Mouse (Mus musculus): Measurements from ENCODE around the gene Abca13. TPM values are rescaled to one million over a fixed set of nuclear protein-coding genes. Genes with fewer than 3 reads are reported as not detected.
"Not testable (repeated sequence)": the region's sequence is repeated elsewhere in the genome, so short reads cannot be mapped to it uniquely, and the experiment has no call there.

Abca13 gene
- polyA plus RNA-seq, 1 experiment = 0.04 TPM

- Histone ChIP-seq H3K27me3 (ENCODE audit: control insufficient read depth, insufficient read depth, low read length) (no peaks in the 10 kb centered on the region), H3K4me3 (ENCODE audit: control insufficient read depth, low read depth, low read length) (no peak overlapping the region), H3K36me3 (ENCODE audit: control insufficient read depth, insufficient read depth, low read length) (no peaks in the 10 kb centered on the region), H3K4me1 (ENCODE audit: control insufficient read depth, insufficient read depth, low read length) (no peaks in the 10 kb centered on the region), H3K27ac (ENCODE audit: control insufficient read depth, insufficient read depth, low read depth, low read length) (no peak overlapping the region)
- TF ChIP-seq POLR2A (IDR thresholded peaks at IDR 0.05; ENCODE audit: control insufficient read depth, low read depth, low read length) = no peak
- no peak for TF ChIP-seq CTCF (IDR thresholded peaks at IDR 0.05; ENCODE audit: control insufficient read depth, insufficient read depth, insufficient replicate concordance, low read depth, low read length)
These were observed 248.0 kb downstream of the Abca13 start for GRCm38 (mm10) chr11:9439781-9440180.

GRCm38 (mm10) chr11:9441192-9441591 is 249.4 kb downstream of the Abca13 start:
- TF ChIP-seq POLR2A (IDR thresholded peaks at IDR 0.05; ENCODE audit: control insufficient read depth, low read depth, low read length) (no peak), CTCF (IDR thresholded peaks at IDR 0.05; ENCODE audit: control insufficient read depth, insufficient read depth, insufficient replicate concordance, low read depth, low read length) (no peak)
- H3K4me1 ChIP-seq (ENCODE audit: control insufficient read depth, insufficient read depth, low read length) = no peaks in the 10 kb centered on the region
- no peak overlapping the region for H3K4me3 ChIP-seq (ENCODE audit: control insufficient read depth, low read depth, low read length)
- H3K27ac ChIP-seq (ENCODE audit: control insufficient read depth, insufficient read depth, low read depth, low read length) = no peak overlapping the region
- no peaks in the 10 kb centered on the region for H3K27me3 ChIP-seq (ENCODE audit: control insufficient read depth, insufficient read depth, low read length)
- H3K36me3 ChIP-seq (ENCODE audit: control insufficient read depth, insufficient read depth, low read length) = no peaks in the 10 kb centered on the region

- H3K4me3 ChIP-seq (ENCODE audit: control insufficient read depth, low read depth, low read length) = no peak overlapping the region
- no peaks in the 10 kb centered on the region for H3K36me3 ChIP-seq (ENCODE audit: control insufficient read depth, insufficient read depth, low read length)
These were observed 280.7 kb downstream of the Abca13 start for GRCm38 (mm10) chr11:9472400-9472799.

DNA sequence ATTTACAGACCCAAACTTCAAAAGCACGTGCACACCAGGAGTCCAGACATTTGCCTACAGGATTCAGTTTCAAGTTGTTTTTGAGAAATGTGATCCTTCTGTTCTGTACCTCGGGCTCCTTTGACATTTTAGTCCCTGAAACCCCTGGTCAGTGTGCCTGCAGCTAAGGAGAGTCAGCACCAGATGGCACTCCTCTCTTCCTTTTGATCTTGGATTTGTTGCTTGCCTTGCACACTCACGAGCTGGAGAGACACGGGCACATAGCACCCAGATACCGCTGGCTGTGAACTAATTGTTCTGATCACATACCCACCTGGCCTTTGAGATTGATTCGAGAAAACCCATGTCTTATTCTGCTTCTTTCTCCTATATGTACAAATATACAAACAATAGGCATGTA is 289.8 kb downstream of the Abca13 start:
- Histone ChIP-seq H3K27ac (ENCODE audit: control insufficient read depth, insufficient read depth, low read depth, low read length) (no peak overlapping the region), H3K4me3 (ENCODE audit: control insufficient read depth, low read depth, low read length) (no peak overlapping the region), H3K27me3 (ENCODE audit: control insufficient read depth, insufficient read depth, low read length) (no peaks in the 10 kb centered on the region), H3K36me3 (ENCODE audit: control insufficient read depth, insufficient read depth, low read length) (no peaks in the 10 kb centered on the region), H3K4me1 (ENCODE audit: control insufficient read depth, insufficient read depth, low read length) (no peaks in the 10 kb centered on the region)
- TF ChIP-seq POLR2A (IDR thresholded peaks at IDR 0.05; ENCODE audit: control insufficient read depth, low read depth, low read length) (no peak), CTCF (IDR thresholded peaks at IDR 0.05; ENCODE audit: control insufficient read depth, insufficient read depth, insufficient replicate concordance, low read depth, low read length) (peak; percentile 25; the same call in 1 of the 2 replicates)

More at GRCm38 (mm10) chr11:9472400-9472799, 280.7 kb downstream of the Abca13 start:
- no peaks in the 10 kb centered on the region for H3K4me1 ChIP-seq (ENCODE audit: control insufficient read depth, insufficient read depth, low read length)
- no peak for TF ChIP-seq POLR2A (IDR thresholded peaks at IDR 0.05; ENCODE audit: control insufficient read depth, low read depth, low read length)
- TF ChIP-seq CTCF (IDR thresholded peaks at IDR 0.05; ENCODE audit: control insufficient read depth, insufficient read depth, insufficient replicate concordance, low read depth, low read length) = no peak
- no peak overlapping the region for H3K27ac ChIP-seq (ENCODE audit: control insufficient read depth, insufficient read depth, low read depth, low read length)
- H3K27me3 ChIP-seq (ENCODE audit: control insufficient read depth, insufficient read depth, low read length) = no peaks in the 10 kb centered on the region

GRCm38 (mm10) chr11:9500326-9501142 is 308.8 kb downstream of the Abca13 start:
- H3K27ac ChIP-seq (ENCODE audit: control insufficient read depth, insufficient read depth, low read depth, low read length) = no peak overlapping the region
- H3K4me3 ChIP-seq (ENCODE audit: control insufficient read depth, low read depth, low read length) = no peak overlapping the region
- H3K36me3 ChIP-seq (ENCODE audit: control insufficient read depth, insufficient read depth, low read length) = no peaks in the 10 kb centered on the region
- TF ChIP-seq CTCF (IDR thresholded peaks at IDR 0.05; ENCODE audit: control insufficient read depth, insufficient read depth, insufficient replicate concordance, low read depth, low read length) = no peak
- TF ChIP-seq POLR2A (IDR thresholded peaks at IDR 0.05; ENCODE audit: control insufficient read depth, low read depth, low read length) = no peak
- no peaks in the 10 kb centered on the region for H3K27me3 ChIP-seq (ENCODE audit: control insufficient read depth, insufficient read depth, low read length)
- H3K4me1 ChIP-seq (ENCODE audit: control insufficient read depth, insufficient read depth, low read length) = no peaks in the 10 kb centered on the region

DNA sequence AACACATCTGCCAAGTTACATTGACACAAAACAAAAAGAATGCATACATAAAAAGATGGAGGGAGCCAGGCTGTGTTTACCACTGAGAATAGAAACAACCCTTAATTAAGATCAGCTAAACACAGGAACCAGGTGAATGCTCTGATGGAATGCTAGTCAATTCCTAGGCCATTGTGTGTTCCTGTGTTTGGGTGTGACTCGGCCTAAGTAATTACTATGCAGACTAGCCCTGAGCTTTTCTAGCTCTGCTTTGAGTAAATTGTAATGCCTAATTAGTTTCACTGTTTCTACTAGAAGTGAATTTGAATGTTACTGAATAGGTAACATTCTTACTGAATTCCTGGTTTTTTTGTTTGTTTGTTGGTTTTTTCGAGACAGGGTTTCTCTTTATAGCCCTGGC is 323.2 kb downstream of the Abca13 start:
- H3K27me3 ChIP-seq (ENCODE audit: control insufficient read depth, insufficient read depth, low read length); H3K4me3 ChIP-seq (ENCODE audit: control insufficient read depth, low read depth, low read length); H3K27ac ChIP-seq (ENCODE audit: control insufficient read depth, insufficient read depth, low read depth, low read length); H3K36me3 ChIP-seq (ENCODE audit: control insufficient read depth, insufficient read depth, low read length); H3K4me1 ChIP-seq (ENCODE audit: control insufficient read depth, insufficient read depth, low read length): not testable (repeated sequence)

DNA sequence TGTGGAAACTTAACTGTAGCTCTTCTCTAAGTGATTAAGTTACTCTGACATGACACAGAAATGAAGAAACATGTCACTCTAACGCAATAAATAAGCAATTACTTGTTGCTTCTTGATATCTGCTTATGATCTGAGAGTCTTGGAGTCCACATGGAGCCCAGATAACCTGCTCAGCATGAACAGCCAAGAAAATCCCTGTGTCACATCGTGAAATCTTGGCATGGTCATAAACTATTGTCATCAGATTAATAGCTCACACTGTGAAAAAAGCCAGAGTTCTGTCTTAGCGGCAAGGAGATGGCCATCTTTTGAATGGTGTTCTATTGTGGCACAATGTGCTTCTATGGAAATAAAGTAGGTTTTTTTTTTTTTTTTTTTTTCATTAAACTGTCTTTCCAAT is 336.8 kb downstream of the Abca13 start:
- Histone ChIP-seq H3K27ac (ENCODE audit: control insufficient read depth, insufficient read depth, low read depth, low read length) (no peak overlapping the region), H3K27me3 (ENCODE audit: control insufficient read depth, insufficient read depth, low read length) (no peaks in the 10 kb centered on the region), H3K36me3 (ENCODE audit: control insufficient read depth, insufficient read depth, low read length) (no peaks in the 10 kb centered on the region), H3K4me3 (ENCODE audit: control insufficient read depth, low read depth, low read length) (no peak overlapping the region), H3K4me1 (ENCODE audit: control insufficient read depth, insufficient read depth, low read length) (no peaks in the 10 kb centered on the region)
- TF ChIP-seq CTCF (IDR thresholded peaks at IDR 0.05; ENCODE audit: control insufficient read depth, insufficient read depth, insufficient replicate concordance, low read depth, low read length) = no peak
- TF ChIP-seq POLR2A (IDR thresholded peaks at IDR 0.05; ENCODE audit: control insufficient read depth, low read depth, low read length) = no peak

Measured in testis, adult 2 months (tissue).